Mouse (Mus musculus) liver, postnatal 0 days (tissue): ENCODE data around the gene Hcls1.

Experiments
- CTCF ChIP-seq: sonication (generic); IDR thresholded peaks from 2 replicates; pipeline ENCODE4 v1.5.1; 2016; ENCODE audit warnings: antibody characterized with exemption, low read depth
- EP300 ChIP-seq: IDR thresholded peaks from 2 replicates; pipeline ENCODE4 v1.6.1; 2016; ENCODE audit warnings: antibody characterized with exemption, low read depth, mild to moderate bottlenecking

DNA sequence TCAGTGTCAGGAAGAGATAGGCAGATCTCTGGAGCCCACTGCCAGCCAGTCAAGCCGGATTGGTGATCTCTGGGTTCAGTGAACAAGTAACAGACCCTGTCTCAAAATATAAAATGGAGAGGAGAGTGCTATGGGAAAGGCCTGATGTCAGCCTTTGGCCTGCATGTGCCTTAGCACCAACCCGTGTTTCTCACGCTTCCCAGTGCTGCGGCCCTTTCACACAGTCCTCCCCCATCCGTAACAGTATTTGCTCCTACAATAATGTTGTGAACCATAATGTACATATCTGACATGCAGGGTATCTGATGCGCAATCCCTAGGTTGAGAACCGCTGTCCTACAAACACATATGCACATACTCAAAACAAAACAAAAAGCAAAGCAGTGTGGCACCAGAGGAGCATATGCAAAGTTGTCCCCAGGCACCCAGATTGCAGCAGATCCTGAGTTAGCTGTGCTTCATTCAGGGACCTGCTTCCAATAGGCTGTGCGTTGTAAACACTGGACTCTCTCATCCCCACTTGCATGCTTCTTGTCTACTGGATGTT is 13.6 kb upstream of the Hcls1 start:
- TF ChIP-seq CTCF, result no peak
- TF ChIP-seq EP300, result no peak
